Mouse (Mus musculus): ENCODE data around the gene Gm15080. TPM values are rescaled to one million over a fixed set of nuclear protein-coding genes. Genes with fewer than 3 reads are reported as not detected.
"Not testable (repeated sequence)": the region's sequence is repeated elsewhere in the genome, so short reads cannot be mapped to it uniquely, and the experiment has no call there.

Gene Gm15080
- polyA plus RNA-seq (2012; ENCODE audit: insufficient read depth, low replicate concordance), result not detected in 2 replicates

DNA sequence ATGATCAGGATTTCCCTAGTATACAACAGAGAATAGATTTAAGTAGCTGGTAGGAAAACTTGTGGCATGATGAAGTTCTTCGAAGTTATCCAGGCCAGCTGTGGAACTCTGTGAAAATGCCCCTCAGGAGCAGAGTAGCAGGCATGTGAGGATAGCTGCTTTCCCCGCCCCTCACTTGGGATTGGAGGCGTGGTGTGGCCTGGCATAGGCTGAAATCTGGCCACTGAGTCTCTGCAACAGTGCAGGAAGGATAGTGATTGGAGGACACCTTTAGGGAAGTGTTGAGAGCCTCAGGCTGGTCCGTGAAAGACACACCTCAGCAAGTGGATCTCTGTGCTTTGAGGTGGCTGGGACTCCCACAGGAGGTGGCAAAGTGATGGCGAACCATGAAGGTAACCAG lies at the start of gene Gm15080:
TSS of gene Gm15080 (plus strand) at position 301 of the 400 bp plus-strand sequence.
- not testable (repeated sequence) for H3K9me3 ChIP-seq; H3K4me3 ChIP-seq (replicated peaks); H3K4me1 ChIP-seq; H3K27me3 ChIP-seq (replicated peaks); H3K36me3 ChIP-seq (replicated peaks; ENCODE audit: low read length)

Other genes with a start within 250 kb of the Gm15080 start
- gene Gm15128, start 227.0 kb upstream of the Gm15080 start, polyA plus RNA-seq (2012; ENCODE audit: insufficient read depth, low replicate concordance), result not detected in 2 replicates
- gene Gm15107, start 187.7 kb downstream of the Gm15080 start, polyA plus RNA-seq (2012; ENCODE audit: insufficient read depth, low replicate concordance), result not detected in 2 replicates

Measured in megakaryocyte, embryonic 14.5 days (primary cell).